Mouse (Mus musculus): ENCODE results near the gene Txndc2. TPM values are rescaled to one million over a fixed set of nuclear protein-coding genes. Genes with fewer than 3 reads are reported as not detected.

Gene Txndc2
- polyA plus RNA-seq, 1 experiment from 2014 or later: 0.12 TPM

DNA sequence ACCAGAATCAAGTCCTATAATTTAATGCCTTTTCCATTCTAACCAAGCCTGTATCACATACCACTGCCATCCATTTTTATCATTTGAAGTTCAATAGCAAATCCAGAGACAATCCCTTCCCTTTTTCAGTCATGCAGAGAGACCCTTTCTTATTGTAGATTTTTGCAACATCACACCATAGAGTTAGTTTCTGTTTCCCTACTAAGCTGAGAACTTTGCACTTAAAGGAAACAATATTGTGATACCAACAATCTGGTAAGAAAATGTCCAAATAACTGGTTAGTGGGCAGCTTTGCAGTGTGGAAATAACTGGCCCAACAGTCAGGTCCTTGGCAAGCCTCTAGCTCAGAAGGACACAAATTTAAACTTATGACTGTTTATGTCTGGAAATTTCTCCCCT lies 37.1 kb downstream of the Txndc2 start:
- no peak overlapping the region for H3K27ac ChIP-seq (replicated peaks; ENCODE audit: low read depth, low read length)
- H3K4me1 ChIP-seq (ENCODE audit: control insufficient read depth, insufficient read depth, low read length): peaks cover 23% of the 10 kb centered on the region
- no peak overlapping the region for H3K4me3 ChIP-seq (replicated peaks; ENCODE audit: low read depth, low read length)
- DNase-seq (no peak), ATAC-seq (ENCODE audit: low FRiP score, low TSS enrichment) (no peak)
- no peak overlapping the region for H3K4me2 ChIP-seq (ENCODE audit: low read length)
- H3K9me3 ChIP-seq (ENCODE audit: control insufficient read depth, low read length): no peaks in the 10 kb centered on the region
- no peak overlapping the region for H3K9ac ChIP-seq (replicated peaks; ENCODE audit: low read length)
- H3K36me3 ChIP-seq (ENCODE audit: control insufficient read depth, insufficient read depth, low read length): no peaks in the 10 kb centered on the region
- H3K27me3 ChIP-seq (ENCODE audit: control insufficient read depth, insufficient read depth, low read length): no peaks in the 10 kb centered on the region

GRCm38 (mm10) chr17:65604315-65604714 lies 37.7 kb downstream of the Txndc2 start:
- H3K27ac ChIP-seq (replicated peaks; ENCODE audit: low read depth, low read length): no peak overlapping the region
- peaks cover 19% of the 10 kb centered on the region for H3K4me1 ChIP-seq (ENCODE audit: control insufficient read depth, insufficient read depth, low read length)
- H3K27me3 ChIP-seq (ENCODE audit: control insufficient read depth, insufficient read depth, low read length): no peaks in the 10 kb centered on the region
- H3K4me3 ChIP-seq (replicated peaks; ENCODE audit: low read depth, low read length): no peak overlapping the region
- DNase-seq: no peak
- H3K9me3 ChIP-seq (ENCODE audit: control insufficient read depth, low read length): no peaks in the 10 kb centered on the region
- H3K9ac ChIP-seq (replicated peaks; ENCODE audit: low read length): no peak overlapping the region
- H3K36me3 ChIP-seq (ENCODE audit: control insufficient read depth, insufficient read depth, low read length): no peaks in the 10 kb centered on the region
- ATAC-seq (ENCODE audit: low FRiP score, low TSS enrichment): no peak
- H3K4me2 ChIP-seq (ENCODE audit: low read length): no peak overlapping the region

- no peak for DNase-seq
- H3K4me2 ChIP-seq (ENCODE audit: low read length): no peak overlapping the region
- no peaks in the 10 kb centered on the region for H3K4me1 ChIP-seq (ENCODE audit: control insufficient read depth, insufficient read depth, low read length)
- WGBS: 93% methylated on average over 3 of the region's 3 CpGs
- H3K4me3 ChIP-seq (replicated peaks; ENCODE audit: low read depth, low read length): no peak overlapping the region
- no peak for ATAC-seq (ENCODE audit: low FRiP score, low TSS enrichment)
- no peaks in the 10 kb centered on the region for H3K27me3 ChIP-seq (ENCODE audit: control insufficient read depth, insufficient read depth, low read length)
- H3K27ac ChIP-seq (replicated peaks; ENCODE audit: low read depth, low read length): no peak overlapping the region
- no peak overlapping the region for H3K9ac ChIP-seq (replicated peaks; ENCODE audit: low read length)
- no peaks in the 10 kb centered on the region for H3K9me3 ChIP-seq (ENCODE audit: control insufficient read depth, low read length)
- H3K36me3 ChIP-seq (ENCODE audit: control insufficient read depth, insufficient read depth, low read length): peaks cover 1% of the 10 kb centered on the region
Observed at GRCm38 (mm10) chr17:65597857-65598486, 44.0 kb downstream of the Txndc2 start.

- Histone ChIP-seq H3K27ac (replicated peaks; ENCODE audit: low read depth, low read length) (no peak overlapping the region), H3K36me3 (ENCODE audit: control insufficient read depth, insufficient read depth, low read length) (peaks cover 16% of the 10 kb centered on the region), H3K27me3 (ENCODE audit: control insufficient read depth, insufficient read depth, low read length) (no peaks in the 10 kb centered on the region), H3K4me2 (ENCODE audit: low read length) (no peak overlapping the region), H3K9me3 (ENCODE audit: control insufficient read depth, low read length) (no peaks in the 10 kb centered on the region), H3K4me3 (replicated peaks; ENCODE audit: low read depth, low read length) (no peak overlapping the region), H3K4me1 (ENCODE audit: control insufficient read depth, insufficient read depth, low read length) (no peaks in the 10 kb centered on the region), H3K9ac (replicated peaks; ENCODE audit: low read length) (no peak overlapping the region)
- DNase-seq (no peak), ATAC-seq (ENCODE audit: low FRiP score, low TSS enrichment) (no peak)
- 93% methylated on average over 8 of the region's 8 CpGs for WGBS
Observed at GRCm38 (mm10) chr17:65594687-65595086, 47.3 kb downstream of the Txndc2 start.

Other genes starting within 250 kb of the Txndc2 start
- 0.20 TPM in 1 of 2 replicates, not detected in the other for gene Tmem232, start 101.4 kb downstream of the Txndc2 start, polyA plus RNA-seq (2014; fragmentation: Nextera tagmentation; extraction: Ambion mirVana)
- gene Vapa, start 28.6 kb downstream of the Txndc2 start, polyA plus RNA-seq (2014; fragmentation: Nextera tagmentation; extraction: Ambion mirVana): 283 and 291 TPM in 2 replicates
- gene Rab31, start 130.6 kb upstream of the Txndc2 start, polyA plus RNA-seq (2014; fragmentation: Nextera tagmentation; extraction: Ambion mirVana): 67.8 and 90.2 TPM in 2 replicates
- 45.0 and 54.0 TPM in 2 replicates for gene Ppp4r1, start 140.4 kb upstream of the Txndc2 start, polyA plus RNA-seq (2014; fragmentation: Nextera tagmentation; extraction: Ambion mirVana)
- 38.5 and 54.0 TPM in 2 replicates for gene Ralbp1, start 243.6 kb upstream of the Txndc2 start, polyA plus RNA-seq (2014; fragmentation: Nextera tagmentation; extraction: Ambion mirVana)

Data from midbrain, embryonic 14.5 days (tissue).